Mouse (Mus musculus) hindbrain, postnatal 0 days (tissue): ENCODE results near the gene Polr2e. TPM values are rescaled to one million over a fixed set of nuclear protein-coding genes. Genes with fewer than 3 reads are reported as not detected.
A peak's percentile ranks its signal among the peaks of the same experiment; 100 is the strongest.

ENCODE experiments used
- ATAC-seq: fragments of 200-750 bp; cut with Nextera tagmentation; 2 replicates; pipeline ENCODE4 v1.8.0; 2017; ENCODE audit warnings: mild to moderate bottlenecking, moderate TSS enrichment, moderate library complexity
- DNase-seq: peaks from one replicate; pipeline ENCODE4 v3.0.0-alpha.2; 2015; ENCODE audit warnings: low spot score
- H3K27ac ChIP-seq: fragments of 300-500 bp; sonication (generic); 2 replicates; pipeline ENCODE4 v1.5.1; 2014; ENCODE audit warnings: mild to moderate bottlenecking
- H3K27me3 ChIP-seq: fragments of 300-500 bp; sonication (generic); 2 replicates; pipeline ENCODE4 v1.6.1; 2014; ENCODE audit warnings: low read length, mixed read lengths; ENCODE audit not compliant: insufficient read depth
- H3K36me3 ChIP-seq: fragments of 300-500 bp; sonication (generic); 2 replicates; pipeline ENCODE4 v1.6.1; 2014; ENCODE audit warnings: low read length, mixed read lengths; ENCODE audit not compliant: insufficient read depth
- H3K4me1 ChIP-seq: fragments of 300-500 bp; sonication (generic); 2 replicates; pipeline ENCODE4 v1.6.1; 2014; ENCODE audit warnings: antibody characterized with exemption, low read length, mixed read lengths; ENCODE audit not compliant: insufficient read depth
- H3K4me2 ChIP-seq: fragments of 300-500 bp; sonication (generic); 2 replicates; pipeline ENCODE4 v1.6.1; 2014; ENCODE audit warnings: low read depth, mild to moderate bottlenecking, low read length, moderate library complexity, mixed read lengths
- H3K4me3 ChIP-seq: fragments of 300-500 bp; sonication (generic); 2 replicates; pipeline ENCODE4 v1.5.1; 2014; ENCODE audit warnings: low read length
- H3K9ac ChIP-seq: fragments of 300-500 bp; sonication (generic); replicated peaks from 2 replicates; pipeline ENCODE4 v1.6.1; 2014; ENCODE audit warnings: mild to moderate bottlenecking, low read length, moderate library complexity, mixed read lengths
- H3K9me3 ChIP-seq: fragments of 300-500 bp; sonication (generic); 2 replicates; pipeline ENCODE4 v1.6.1; 2016; ENCODE audit warnings: low read length, mixed read lengths
- CTCF ChIP-seq: IDR thresholded peaks from 2 replicates; pipeline ENCODE4 v1.5.1; 2016; ENCODE audit warnings: antibody characterized with exemption, control low read depth, low read depth
- WGBS: fragments of 180-500 bp; shearing (Covaris S2); extraction: QIAGEN DNeasy Blood & Tissue Kit; methylation state at CpG from one replicate; pipeline ENCODE4 v1.1.7; 2014; 5-methylcytosine and 5-hydroxymethylcytosine counted together
- polyA plus RNA-seq: library from polyadenylated mRNA; unstranded; fragments of >200 nt; fragmentation: Nextera tagmentation; extraction: Ambion mirVana; gene quantifications from 2 replicates; pipeline ENCODE4 v1.2.1, GENCODE M21; 2015
- total RNA-seq: library from RNA; depleted of rRNA; stranded (reverse); fragments of >200 nt; gene quantifications from 2 replicates; pipeline ENCODE4 v1.2.3, GENCODE M21; 2014; rRNA removed

Gene Polr2e
- total RNA-seq (93.3 and 100 TPM in 2 replicates), polyA plus RNA-seq (143 TPM in 2 replicates)

- DNase-seq (peak; percentile 99), ATAC-seq (peak; percentile 98)
- TF ChIP-seq CTCF: peak; percentile 33
- H3K4me2 ChIP-seq: peak within 1 kb of the TSS; percentile 66
- H3K27ac ChIP-seq: peak within 1 kb of the TSS; percentile 67
- H3K27me3 ChIP-seq: no peaks in the 10 kb centered on the region
- H3K36me3 ChIP-seq: peaks cover 29% of the 10 kb centered on the region
- peak within 1 kb of the TSS; percentile 72 for H3K4me3 ChIP-seq
- H3K9me3 ChIP-seq: no peaks in the 10 kb centered on the region
- peaks cover 10% of the 10 kb centered on the region for H3K4me1 ChIP-seq
- H3K9ac ChIP-seq: peak within 1 kb of the TSS; percentile 65
- under 1% methylated on average over 40 of the region's 40 CpGs for WGBS
Measured at GRCm38 (mm10) chr10:80039559-80039979, at the start of gene Polr2e. TSS of gene Polr2e (minus strand) at chr10:80039795.

GRCm38 (mm10) chr10:80089146-80089545, 49.6 kb upstream of the Polr2e start:
- Histone ChIP-seq H3K27me3 (no peaks in the 10 kb centered on the region), H3K4me3 (no peak overlapping the region), H3K9ac (no peak overlapping the region), H3K4me2 (no peak overlapping the region), H3K9me3 (no peaks in the 10 kb centered on the region), H3K36me3 (no peaks in the 10 kb centered on the region; the same call in 1 of the 2 replicates), H3K4me1 (no peaks in the 10 kb centered on the region), H3K27ac (no peak overlapping the region)
- DNase-seq (no peak), ATAC-seq (0 out of 2 replicates have a peak, but pooled peaks have one; percentile 24)
- 59% methylated on average over 4 of the region's 4 CpGs for WGBS
- no peak for TF ChIP-seq CTCF

- Histone ChIP-seq H3K36me3 (peaks cover 11% of the 10 kb centered on the region; the same call in 1 of the 2 replicates), H3K4me2 (no peak overlapping the region), H3K9ac (no peak overlapping the region), H3K27me3 (no peaks in the 10 kb centered on the region), H3K27ac (no peak overlapping the region), H3K4me1 (no peaks in the 10 kb centered on the region), H3K4me3 (no peak overlapping the region), H3K9me3 (no peaks in the 10 kb centered on the region)
- no peak for ATAC-seq
- TF ChIP-seq CTCF: no peak
- no peak for DNase-seq
- 96% methylated on average over 8 of the region's 8 CpGs for WGBS
Measured at GRCm38 (mm10) chr10:80087483-80087882, 47.9 kb upstream of the Polr2e start.

GRCm38 (mm10) chr10:80086847-80087246, 47.3 kb upstream of the Polr2e start:
- 64% methylated on average over 3 of the region's 3 CpGs for WGBS
- H3K27ac ChIP-seq: no peak overlapping the region
- TF ChIP-seq CTCF: no peak
- no peaks in the 10 kb centered on the region for H3K9me3 ChIP-seq
- H3K4me1 ChIP-seq: no peaks in the 10 kb centered on the region
- no peaks in the 10 kb centered on the region for H3K27me3 ChIP-seq
- no peak overlapping the region for H3K9ac ChIP-seq
- DNase-seq (no peak), ATAC-seq (no peak)
- peaks cover 18% of the 10 kb centered on the region; the same call in 1 of the 2 replicates for H3K36me3 ChIP-seq
- H3K4me2 ChIP-seq: no peak overlapping the region
- no peak overlapping the region for H3K4me3 ChIP-seq

GRCm38 (mm10) chr10:80084817-80085487, 45.4 kb upstream of the Polr2e start:
- no peak overlapping the region for H3K9ac ChIP-seq

GRCm38 (mm10) chr10:80081075-80081474, 41.5 kb upstream of the Polr2e start:
- no peak for ATAC-seq
- no peak overlapping the region for H3K4me3 ChIP-seq
- no peak overlapping the region for H3K27ac ChIP-seq
- H3K36me3 ChIP-seq: peaks cover 40% of the 10 kb centered on the region
- H3K27me3 ChIP-seq: no peaks in the 10 kb centered on the region
- no peaks in the 10 kb centered on the region for H3K9me3 ChIP-seq
- H3K4me1 ChIP-seq: no peaks in the 10 kb centered on the region
- no peak for DNase-seq
- no peak overlapping the region for H3K4me2 ChIP-seq
- no peak for TF ChIP-seq CTCF
- no peak overlapping the region for H3K9ac ChIP-seq
- 77% methylated on average over 3 of the region's 3 CpGs for WGBS

More at GRCm38 (mm10) chr10:80084817-80085487, 45.4 kb upstream of the Polr2e start:
- Histone ChIP-seq H3K4me1 (no peaks in the 10 kb centered on the region), H3K4me2 (no peak overlapping the region), H3K27ac (no peak overlapping the region), H3K36me3 (peaks cover 33% of the 10 kb centered on the region), H3K27me3 (no peaks in the 10 kb centered on the region), H3K9me3 (no peaks in the 10 kb centered on the region), H3K4me3 (no peak overlapping the region)
- 64% methylated on average over 9 of the region's 9 CpGs for WGBS
- no peak for TF ChIP-seq CTCF
- no peak for ATAC-seq
- DNase-seq: peak; percentile 6
